Mouse (Mus musculus) intestine, embryonic 14.5 days (tissue): ENCODE data around the gene Msi2. TPM values are rescaled to one million over a fixed set of nuclear protein-coding genes. Genes with fewer than 3 reads are reported as not detected.

Source experiments
- ATAC-seq: fragments of 200-750 bp; cut with Nextera tagmentation; replicated peaks from 2 replicates; pipeline ENCODE4 v1.8.0; 2017; ENCODE audit warnings: low read depth, moderate number of reproducible peaks, moderate TSS enrichment, moderate library complexity; ENCODE audit not compliant: low FRiP score, low TSS enrichment
- DNase-seq: peaks from one replicate; pipeline ENCODE4 v3.0.0-alpha.2; 2018; ENCODE audit warnings: low spot score
- H3K27ac ChIP-seq: fragments of 300-500 bp; sonication (generic); 2 replicates; pipeline ENCODE4 v1.5.1; 2014; ENCODE audit warnings: low read depth, mild to moderate bottlenecking, control low read depth
- H3K27me3 ChIP-seq: fragments of 300-500 bp; sonication (generic); replicated peaks from 2 replicates; pipeline ENCODE4 v1.6.1; 2014; ENCODE audit warnings: low read length, control low read depth; ENCODE audit not compliant: control insufficient read depth, insufficient read depth
- H3K36me3 ChIP-seq: fragments of 300-500 bp; sonication (generic); 2 replicates; pipeline ENCODE4 v1.6.1; 2014; ENCODE audit warnings: low read length, control low read depth; ENCODE audit not compliant: control insufficient read depth, insufficient read depth
- H3K4me1 ChIP-seq: fragments of 300-500 bp; sonication (generic); replicated peaks from 2 replicates; pipeline ENCODE4 v1.6.1; 2014; ENCODE audit warnings: low read length, control low read depth, mixed read lengths; ENCODE audit not compliant: control insufficient read depth, insufficient read depth
- H3K4me2 ChIP-seq: fragments of 300-500 bp; sonication (generic); 2 replicates; pipeline ENCODE4 v1.6.1; 2014; ENCODE audit warnings: low read length
- H3K4me3 ChIP-seq: fragments of 300-500 bp; sonication (generic); 2 replicates; pipeline ENCODE4 v1.5.1; 2014; ENCODE audit warnings: low read depth, low read length, control low read depth, mixed read lengths
- H3K9ac ChIP-seq: fragments of 300-500 bp; sonication (generic); 2 replicates; pipeline ENCODE4 v1.6.1; 2014; ENCODE audit warnings: mild to moderate bottlenecking, low read length
- H3K9me3 ChIP-seq: fragments of 300-500 bp; sonication (generic); 2 replicates; pipeline ENCODE4 v1.6.1; 2016; ENCODE audit warnings: low read length, control low read depth; ENCODE audit not compliant: control insufficient read depth
- WGBS: fragments of 180-500 bp; shearing (Covaris S2); extraction: QIAGEN DNeasy Blood & Tissue Kit; methylation state at CpG from one replicate; pipeline ENCODE4 v1.1.7; 2014; 5-methylcytosine and 5-hydroxymethylcytosine counted together
- polyA plus RNA-seq: library from polyadenylated mRNA; unstranded; fragments of >200 nt; fragmentation: Nextera tagmentation; extraction: Ambion mirVana; gene quantifications from 2 replicates; pipeline ENCODE4 v1.2.1, GENCODE M21; 2014

The Msi2 gene
- polyA plus RNA-seq, 1 experiment from 2014 or later, result 13.6 TPM

DNA sequence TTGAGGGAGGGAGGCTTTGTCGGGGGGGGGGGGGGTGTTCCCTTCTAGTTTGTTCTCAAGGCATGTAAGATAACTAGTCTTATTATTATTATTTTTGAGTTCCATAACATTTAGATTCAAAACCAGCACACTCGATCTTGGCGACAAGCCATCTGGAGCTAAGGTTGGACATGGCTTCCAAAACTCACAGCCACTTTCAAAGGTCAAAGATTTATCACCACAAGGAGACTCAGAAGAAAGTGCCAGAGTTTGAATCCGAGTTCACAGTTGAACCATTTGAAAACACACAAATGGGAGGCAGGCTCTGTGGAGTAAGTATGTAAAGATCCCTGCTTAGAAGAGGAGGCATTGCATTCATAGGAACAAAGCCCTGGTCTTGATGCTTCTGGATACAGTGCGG, 221.9 kb downstream of the Msi2 start:
- WGBS, result 81% methylated on average over 5 of the region's 5 CpGs
- no peak overlapping the region for H3K4me3 ChIP-seq
- no peaks in the 10 kb centered on the region; the same call in 1 of the 2 replicates for H3K4me1 ChIP-seq
- no peak overlapping the region for H3K27ac ChIP-seq
- H3K4me2 ChIP-seq, result no peak overlapping the region
- no peak overlapping the region for H3K9ac ChIP-seq
- H3K9me3 ChIP-seq, result no peaks in the 10 kb centered on the region
- no peak for DNase-seq
- H3K27me3 ChIP-seq, result no peaks in the 10 kb centered on the region
- no peaks in the 10 kb centered on the region for H3K36me3 ChIP-seq
- no peak for ATAC-seq

DNA sequence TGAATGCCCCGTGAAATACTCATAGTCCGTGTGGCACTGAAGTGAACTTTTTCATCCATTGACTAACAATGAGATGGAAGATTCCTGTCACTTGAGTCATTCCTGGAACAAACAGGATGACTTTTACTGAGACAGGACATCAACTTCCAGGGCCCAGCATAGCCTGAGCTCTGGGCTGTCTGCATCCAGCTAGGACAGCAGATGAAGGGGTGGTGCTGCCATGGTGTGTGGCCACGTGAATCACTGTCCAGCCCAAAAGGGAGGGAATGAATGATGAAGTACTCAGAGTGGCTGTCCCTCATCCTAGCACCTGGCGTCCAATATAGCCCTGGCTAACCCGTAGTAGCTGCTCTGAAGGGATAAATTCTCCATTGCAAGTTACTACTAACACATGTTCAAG, 222.6 kb downstream of the Msi2 start:
- H3K9me3 ChIP-seq, result no peaks in the 10 kb centered on the region
- H3K4me1 ChIP-seq, result no peaks in the 10 kb centered on the region; the same call in 1 of the 2 replicates
- H3K4me3 ChIP-seq, result no peak overlapping the region
- no peak overlapping the region for H3K4me2 ChIP-seq
- no peaks in the 10 kb centered on the region for H3K27me3 ChIP-seq
- DNase-seq (no peak), ATAC-seq (no peak)
- 89% methylated on average over 5 of the region's 5 CpGs for WGBS
- H3K27ac ChIP-seq, result no peak overlapping the region
- no peaks in the 10 kb centered on the region for H3K36me3 ChIP-seq
- H3K9ac ChIP-seq, result no peak overlapping the region

DNA sequence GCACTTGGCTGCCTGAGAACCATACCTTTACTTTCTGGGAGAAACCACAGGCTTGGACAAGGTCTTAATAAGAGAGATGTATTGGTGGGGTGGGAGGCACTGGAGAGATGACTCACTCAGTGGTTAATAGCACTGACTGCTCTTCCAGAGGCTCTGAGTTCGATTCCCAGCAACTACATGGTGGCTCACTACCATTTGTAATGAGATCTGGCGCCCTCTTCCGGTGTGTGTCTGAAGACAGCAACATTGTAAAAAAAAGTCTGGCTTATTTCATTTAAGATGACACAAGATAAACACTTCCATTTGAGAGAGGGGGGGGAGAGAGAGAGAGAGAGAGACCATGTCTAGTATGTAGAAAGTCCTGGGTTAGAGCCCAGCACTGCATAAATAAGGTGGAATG, 223.3 kb downstream of the Msi2 start:
- no peaks in the 10 kb centered on the region for H3K27me3 ChIP-seq
- no peak overlapping the region for H3K9ac ChIP-seq
- H3K4me1 ChIP-seq, result peaks cover 3% of the 10 kb centered on the region
- 62% methylated on average over 3 of the region's 3 CpGs for WGBS
- DNase-seq (no peak), ATAC-seq (no peak)
- H3K9me3 ChIP-seq, result no peaks in the 10 kb centered on the region
- H3K4me3 ChIP-seq, result no peak overlapping the region
- H3K4me2 ChIP-seq, result no peak overlapping the region
- no peak overlapping the region for H3K27ac ChIP-seq
- H3K36me3 ChIP-seq, result no peaks in the 10 kb centered on the region

DNA sequence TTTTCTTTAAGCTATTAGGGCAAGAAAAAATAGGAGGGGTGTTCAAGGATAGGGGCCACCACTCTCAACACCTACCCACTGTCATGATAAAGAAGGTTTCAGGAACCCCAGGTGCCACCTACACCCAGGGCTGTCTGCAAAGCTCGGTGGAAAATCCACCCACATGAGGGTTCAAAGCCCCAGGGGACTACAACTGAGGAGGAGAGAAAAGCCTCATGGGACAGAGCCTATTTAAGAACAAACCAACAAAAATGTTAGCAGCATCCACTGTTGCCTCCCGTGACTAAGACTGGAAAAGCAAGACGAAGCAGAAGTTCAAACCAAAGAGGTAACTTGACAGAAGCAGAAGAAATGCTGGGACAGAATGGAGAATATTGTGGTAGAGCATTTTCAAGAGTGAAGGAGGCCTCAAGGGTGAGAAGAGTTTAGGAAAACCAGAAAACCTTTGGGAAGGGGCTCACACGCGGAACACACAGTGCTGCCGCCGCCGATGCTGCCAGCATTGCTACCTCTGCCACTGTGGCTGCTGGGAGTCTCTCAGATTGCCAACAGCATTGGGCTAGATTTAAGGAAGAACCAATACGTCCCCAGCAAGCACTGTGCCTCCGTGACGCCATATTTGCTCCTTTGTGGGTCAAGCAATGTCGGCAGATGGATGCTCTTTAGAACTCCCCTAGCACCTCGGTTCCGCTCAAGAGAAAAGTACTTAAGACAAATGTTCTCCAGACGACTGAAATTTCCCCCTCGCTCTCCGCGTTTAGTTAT, 224.3 kb downstream of the Msi2 start:
- Histone ChIP-seq H3K9me3 (no peaks in the 10 kb centered on the region), H3K9ac (no peak overlapping the region), H3K36me3 (no peaks in the 10 kb centered on the region), H3K27me3 (no peaks in the 10 kb centered on the region), H3K27ac (no peak overlapping the region), H3K4me1 (peaks cover 5% of the 10 kb centered on the region), H3K4me2 (no peak overlapping the region), H3K4me3 (no peak overlapping the region)
- ATAC-seq (no peak), DNase-seq (no peak)
- WGBS, result 77% methylated on average over 18 of the region's 18 CpGs

DNA sequence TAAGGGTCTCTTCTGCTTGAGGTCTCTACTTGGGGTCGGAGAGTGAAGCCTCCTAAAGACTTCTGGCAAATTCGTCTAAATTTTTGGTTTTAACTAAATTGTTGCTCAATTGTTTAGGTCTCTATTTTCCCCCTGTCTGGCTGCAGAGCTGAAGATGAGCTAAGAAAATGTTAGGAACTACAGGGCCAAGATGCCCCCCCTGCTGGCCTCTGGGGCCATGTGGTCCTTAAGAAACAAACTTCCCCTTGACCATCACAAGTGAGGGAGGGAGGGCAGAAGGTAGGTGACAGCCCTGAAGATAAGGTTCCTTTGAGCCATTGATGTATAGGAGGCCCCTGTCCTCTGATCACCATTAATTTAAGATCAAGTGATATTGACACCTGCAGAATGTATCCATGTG, 225.7 kb downstream of the Msi2 start:
- no peaks in the 10 kb centered on the region for H3K36me3 ChIP-seq
- WGBS, result 89% methylated on average over 2 of the region's 2 CpGs
- no peak for DNase-seq
- no peak overlapping the region for H3K4me3 ChIP-seq
- peaks cover 5% of the 10 kb centered on the region for H3K4me1 ChIP-seq
- no peaks in the 10 kb centered on the region for H3K9me3 ChIP-seq
- no peak for ATAC-seq
- H3K27me3 ChIP-seq, result no peaks in the 10 kb centered on the region
- H3K9ac ChIP-seq, result no peak overlapping the region
- no peak overlapping the region for H3K27ac ChIP-seq
- H3K4me2 ChIP-seq, result no peak overlapping the region

GRCm38 (mm10) chr11:88489985-88490384, 228.3 kb downstream of the Msi2 start:
- Histone ChIP-seq H3K36me3 (no peaks in the 10 kb centered on the region), H3K27me3 (no peaks in the 10 kb centered on the region), H3K27ac (no peak overlapping the region), H3K4me2 (no peak overlapping the region), H3K9me3 (no peaks in the 10 kb centered on the region), H3K9ac (no peak overlapping the region), H3K4me3 (no peak overlapping the region), H3K4me1 (peaks cover 17% of the 10 kb centered on the region)
- 57% methylated on average over 4 of the region's 4 CpGs for WGBS
- ATAC-seq, result no peak
- no peak for DNase-seq

- no peaks in the 10 kb centered on the region for H3K36me3 ChIP-seq
- ATAC-seq (no peak), DNase-seq (no peak)
- H3K4me1 ChIP-seq, result peaks cover 20% of the 10 kb centered on the region
- H3K27ac ChIP-seq, result no peak overlapping the region
- H3K27me3 ChIP-seq, result no peaks in the 10 kb centered on the region
- H3K4me3 ChIP-seq, result no peak overlapping the region
- H3K9me3 ChIP-seq, result no peaks in the 10 kb centered on the region
- H3K4me2 ChIP-seq, result no peak overlapping the region
- H3K9ac ChIP-seq, result no peak overlapping the region
- WGBS, result 80% methylated on average over 17 of the region's 17 CpGs
Measured at GRCm38 (mm10) chr11:88488941-88489724, 229.2 kb downstream of the Msi2 start.

DNA sequence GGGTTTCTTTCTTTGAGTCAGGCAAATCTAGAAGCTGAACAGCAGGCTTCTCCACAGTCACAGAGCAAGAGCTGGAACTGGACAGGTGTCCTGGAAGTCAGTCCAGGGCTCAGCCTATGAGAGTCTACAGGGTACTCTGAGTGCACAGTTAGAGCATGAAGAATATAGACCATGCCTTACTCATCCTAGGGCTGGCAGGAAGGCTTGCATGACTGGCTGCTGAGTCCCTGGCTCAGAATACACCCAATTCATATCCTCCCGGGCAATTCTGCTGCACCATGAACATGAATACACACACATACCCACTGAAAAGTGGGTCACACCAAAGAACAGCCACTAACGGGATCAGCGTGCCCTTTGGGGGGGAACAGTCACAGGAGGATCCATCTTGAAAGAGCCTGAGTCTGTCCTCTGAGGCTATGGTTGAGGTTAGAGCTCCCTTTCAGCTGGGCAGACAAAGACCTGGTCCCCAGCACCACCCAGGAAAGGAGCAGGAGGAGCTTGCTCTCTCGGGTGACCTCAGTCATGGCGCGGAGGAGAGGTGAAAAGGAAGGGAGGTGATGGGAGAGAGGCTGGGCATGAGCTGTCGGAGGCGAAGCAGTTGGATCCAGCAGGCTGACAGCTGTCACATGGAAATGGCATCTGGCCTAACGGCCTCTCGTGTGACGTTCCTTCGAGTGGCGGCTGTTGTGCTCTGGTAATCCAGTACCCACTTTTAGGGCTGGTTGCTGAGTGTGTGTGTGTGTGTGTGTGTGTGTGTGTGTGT, 230.0 kb downstream of the Msi2 start:
- no peak overlapping the region for H3K4me2 ChIP-seq
- no peak overlapping the region for H3K27ac ChIP-seq
- H3K9me3 ChIP-seq, result no peaks in the 10 kb centered on the region
- 91% methylated on average over 13 of the region's 13 CpGs for WGBS
- ATAC-seq (no peak), DNase-seq (no peak)
- peaks cover 20% of the 10 kb centered on the region for H3K4me1 ChIP-seq
- no peaks in the 10 kb centered on the region for H3K27me3 ChIP-seq
- no peak overlapping the region for H3K9ac ChIP-seq
- H3K4me3 ChIP-seq, result no peak overlapping the region
- no peaks in the 10 kb centered on the region for H3K36me3 ChIP-seq
